16 mouse cellular contexts compared by ENCODE assay signal in the genomic region with DNA sequence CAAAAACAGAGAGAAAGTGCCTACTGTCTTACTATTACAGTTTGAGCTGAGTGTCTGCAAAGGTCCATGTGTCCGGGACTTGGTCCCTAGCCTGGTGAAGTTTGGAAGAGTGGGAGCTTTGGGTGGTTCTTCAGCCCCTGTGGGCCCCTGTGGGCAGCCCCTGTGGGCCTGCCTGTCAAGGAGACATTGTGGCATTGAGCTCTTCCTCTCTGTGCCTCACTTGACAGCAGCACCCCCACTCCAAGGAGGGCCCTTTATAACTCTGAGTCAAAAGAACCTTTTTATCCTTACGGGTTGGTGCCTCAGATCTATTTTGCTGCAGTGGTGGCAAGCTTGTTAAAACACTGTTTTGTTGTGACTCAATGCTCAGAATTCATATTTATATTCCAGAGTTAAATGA.
DNase-seq lines count a peak whose midpoint lies in the region; ATAC-seq and TF ChIP-seq lines count a peak whose summit lies in the region.
"Had no signal": no experiment of that assay in that cellular context is flagged by ENCODE, and none has a peak within 500 bp of the region (broad histone marks: within the 10 kb centered on the region; RNA-seq: fewer than 3 reads in every experiment).

No protein-coding gene starts in this region.

- no peak for ATAC-seq in liver, embryonic 12.5 days
- no peak for ATAC-seq in liver, embryonic 11.5 days (replicated peaks; ENCODE audit: low FRiP score)
- no peak for ATAC-seq in embryonic facial prominence, embryonic 15.5 days (ENCODE audit: insufficient number of reproducible peaks, low FRiP score, low TSS enrichment, low read depth)
- ATAC-seq in limb, embryonic 15.5 days (ENCODE audit: insufficient number of reproducible peaks, low FRiP score, low TSS enrichment, low read depth): no peak
- ATAC-seq: activated CD4-positive, CD25-positive, alpha-beta regulatory T cell, adult 4 months had no signal

- TF ChIP-seq POLR2A in heart, adult 2 months (IDR thresholded peaks at IDR 0.05; ENCODE audit: insufficient read depth, low read depth, low read length): no peak

- H3K4me3 ChIP-seq in heart, adult 2 months: no peak overlapping the region
- no peak overlapping the region for H3K4me3 ChIP-seq in liver, embryonic 12.5 days
- no peak overlapping the region for H3K4me3 ChIP-seq in liver, embryonic 11.5 days (ENCODE audit: low read depth, low read length)
- H3K4me3 ChIP-seq in embryonic facial prominence, embryonic 15.5 days (replicated peaks): no peak overlapping the region
- no peak overlapping the region for H3K4me3 ChIP-seq in limb, embryonic 15.5 days
- H3K4me3 ChIP-seq: liver, embryonic 15.5 days; midbrain, embryonic 12.5 days; neural tube, embryonic 13.5 days had no signal

- no peak for DNase-seq in heart, adult 2 months
- no peak for DNase-seq in heart, postnatal 25 days (ENCODE audit: low spot score)
- no peak for DNase-seq in liver, embryonic 11.5 days (ENCODE audit: low spot score)
- no peak for DNase-seq in left cerebral cortex, postnatal 14 days (ENCODE audit: low spot score in 2 of 2)
- no peak for DNase-seq in embryo, embryonic 9.5 days (ENCODE audit: extremely low spot score)
- DNase-seq: cerebellum, adult 18-20 months; layer of hippocampus, adult 9-11 months; retina, postnatal 1 day; thymus, postnatal 14 days had no signal

- peaks cover 23% of the 10 kb centered on the region for H3K4me1 ChIP-seq in heart, adult 2 months (ENCODE audit: control insufficient read depth, insufficient read depth, low read length)
- peaks cover 54% of the 10 kb centered on the region for H3K4me1 ChIP-seq in liver, embryonic 12.5 days
- peaks cover 31% of the 10 kb centered on the region for H3K4me1 ChIP-seq in liver, embryonic 11.5 days (replicated peaks; ENCODE audit: control insufficient read depth, insufficient read depth, low read length)
- peaks cover 38% of the 10 kb centered on the region for H3K4me1 ChIP-seq in embryonic facial prominence, embryonic 15.5 days
- H3K4me1 ChIP-seq in limb, embryonic 15.5 days: peaks cover 53% of the 10 kb centered on the region

- H3K4me2 ChIP-seq in liver, embryonic 12.5 days: no peak overlapping the region
- H3K4me2 ChIP-seq in liver, embryonic 11.5 days: no peak overlapping the region
- H3K4me2 ChIP-seq in embryonic facial prominence, embryonic 15.5 days (replicated peaks): no peak overlapping the region
- H3K4me2 ChIP-seq in limb, embryonic 15.5 days: no peak overlapping the region
- H3K4me2 ChIP-seq: liver, embryonic 15.5 days; midbrain, embryonic 12.5 days; neural tube, embryonic 13.5 days had no signal

- H3K9me3 ChIP-seq in liver, embryonic 12.5 days (replicated peaks): no peaks in the 10 kb centered on the region
- H3K9me3 ChIP-seq in liver, embryonic 11.5 days (ENCODE audit: control insufficient read depth, low read length): no peaks in the 10 kb centered on the region
- H3K9me3 ChIP-seq in embryonic facial prominence, embryonic 15.5 days (replicated peaks): no peaks in the 10 kb centered on the region
- no peaks in the 10 kb centered on the region for H3K9me3 ChIP-seq in limb, embryonic 15.5 days
- H3K9me3 ChIP-seq: liver, embryonic 15.5 days; midbrain, embryonic 12.5 days; neural tube, embryonic 13.5 days had no signal

- H3K27me3 ChIP-seq in heart, adult 2 months (ENCODE audit: control insufficient read depth, insufficient read depth, low read length): no peaks in the 10 kb centered on the region
- no peaks in the 10 kb centered on the region for H3K27me3 ChIP-seq in liver, embryonic 12.5 days (replicated peaks)
- no peaks in the 10 kb centered on the region for H3K27me3 ChIP-seq in liver, embryonic 11.5 days (replicated peaks; ENCODE audit: control insufficient read depth, insufficient read depth, low read length)
- H3K27me3 ChIP-seq in embryonic facial prominence, embryonic 15.5 days: no peaks in the 10 kb centered on the region
- no peaks in the 10 kb centered on the region for H3K27me3 ChIP-seq in limb, embryonic 15.5 days
- H3K27me3 ChIP-seq: liver, embryonic 15.5 days; midbrain, embryonic 12.5 days; neural tube, embryonic 13.5 days had no signal

- H3K27ac ChIP-seq in heart, adult 2 months: peak overlapping the region; percentile 85
- peak overlapping the region; percentile 38 for H3K27ac ChIP-seq in liver, embryonic 12.5 days
- H3K27ac ChIP-seq in liver, embryonic 11.5 days (ENCODE audit: low read depth, low read length): no peak overlapping the region
- H3K27ac ChIP-seq in embryonic facial prominence, embryonic 15.5 days (replicated peaks): peak overlapping the region; percentile 82
- peak overlapping the region; percentile 84 for H3K27ac ChIP-seq in limb, embryonic 15.5 days
- H3K27ac ChIP-seq: midbrain, embryonic 12.5 days had no signal

- intact Hi-C loops in heart, adult 2 months (cut with DNase I): no loop called here
- intact Hi-C loops in heart, postnatal 25 days (cut with DNase I): no loop called here
- intact Hi-C loops in left cerebral cortex, postnatal 14 days (cut with DNase I): no loop called here

- no peak for TF ChIP-seq EP300 in heart, adult 2 months (IDR thresholded peaks at IDR 0.05; ENCODE audit: insufficient read depth, low read depth, low read length)

- WGBS in heart, adult 2 months: 89% methylated on average over 2 of the region's 2 CpGs
- WGBS in liver, embryonic 12.5 days (ENCODE audit: insufficient replicate concordance): 71% methylated on average over 2 of the region's 2 CpGs
- 78% methylated on average over 2 of the region's 2 CpGs for WGBS in liver, embryonic 11.5 days
- 67% methylated on average over 2 of the region's 2 CpGs for WGBS in embryonic facial prominence, embryonic 15.5 days
- WGBS in limb, embryonic 15.5 days: 53% methylated on average over 2 of the region's 2 CpGs

- H3K79me2 ChIP-seq in heart, adult 2 months (replicated peaks; ENCODE audit: control insufficient read depth, insufficient read depth, low read length): no peaks in the 10 kb centered on the region

- H3K9ac ChIP-seq in heart, adult 2 months (ENCODE audit: low read depth, low read length): no peak overlapping the region
- no peak overlapping the region for H3K9ac ChIP-seq in liver, embryonic 12.5 days
- no peak overlapping the region for H3K9ac ChIP-seq in liver, embryonic 11.5 days (ENCODE audit: low read depth, low read length)
- H3K9ac ChIP-seq in embryonic facial prominence, embryonic 15.5 days: no peak overlapping the region
- H3K9ac ChIP-seq in limb, embryonic 15.5 days: no peak overlapping the region
- H3K9ac ChIP-seq: liver, embryonic 15.5 days; midbrain, embryonic 12.5 days; neural tube, embryonic 13.5 days had no signal

- H3K36me3 ChIP-seq in heart, adult 2 months (ENCODE audit: control insufficient read depth, insufficient read depth, low read length): peaks cover 25% of the 10 kb centered on the region
- H3K36me3 ChIP-seq in liver, embryonic 12.5 days: peaks cover 34% of the 10 kb centered on the region
- H3K36me3 ChIP-seq in liver, embryonic 11.5 days (ENCODE audit: control insufficient read depth, insufficient read depth, low read length): no peaks in the 10 kb centered on the region; the same call in none of the 2 replicates
- no peaks in the 10 kb centered on the region for H3K36me3 ChIP-seq in embryonic facial prominence, embryonic 15.5 days
- H3K36me3 ChIP-seq in limb, embryonic 15.5 days: 0 out of 2 replicates have a peak, but pooled peaks cover 4% of the 10 kb centered on the region
- H3K36me3 ChIP-seq: liver, embryonic 15.5 days; neural tube, embryonic 13.5 days had no signal

- TF ChIP-seq CTCF in heart, adult 2 months (IDR thresholded peaks at IDR 0.05): no peak
